Mouse (Mus musculus): ENCODE data around the gene Gm49601. TPM values are rescaled to one million over a fixed set of nuclear protein-coding genes. Genes with fewer than 3 reads are reported as not detected.

Gene Gm49601
- 10 to 100 TPM in 1 of 2 experiments, 1 to 10 TPM in 1; 7.3 to 10.7 TPM for total RNA-seq (2021)
- long read RNA-seq, experiment 1 = 0 reads
- long read RNA-seq, experiment 2 = 0 reads

DNA sequence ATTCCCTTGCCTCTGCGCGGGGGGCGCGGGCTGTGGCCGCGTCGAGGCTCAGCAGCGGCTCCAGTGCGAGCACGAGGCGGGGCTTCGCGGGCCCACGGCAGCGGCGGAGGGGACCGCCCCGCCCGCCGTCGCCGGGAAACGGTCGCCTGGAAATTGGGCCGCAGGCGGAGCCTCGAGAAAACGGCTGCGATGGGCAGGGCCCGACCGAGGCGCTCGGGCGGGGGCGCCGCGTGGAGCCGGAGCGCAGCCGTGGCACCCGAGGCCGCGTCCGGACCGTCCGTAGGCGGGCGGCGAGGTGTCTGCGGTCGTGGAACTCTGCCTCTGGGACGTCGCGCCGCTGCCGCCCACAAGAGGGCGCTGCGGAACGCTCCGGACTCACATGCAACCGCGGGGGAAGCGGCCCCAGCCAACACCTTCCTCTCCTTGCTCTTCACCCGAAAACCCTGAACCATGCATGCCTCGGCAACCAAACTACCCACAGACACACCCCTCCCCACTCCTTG, at the start of gene Gm49601:
TSS of gene Gm49601 (minus strand) at position 52 of the 503 bp plus-strand sequence.
- DNase-seq (ENCODE audit: low spot score in 2 of 2) = peak; percentile 70 to 81

DNA sequence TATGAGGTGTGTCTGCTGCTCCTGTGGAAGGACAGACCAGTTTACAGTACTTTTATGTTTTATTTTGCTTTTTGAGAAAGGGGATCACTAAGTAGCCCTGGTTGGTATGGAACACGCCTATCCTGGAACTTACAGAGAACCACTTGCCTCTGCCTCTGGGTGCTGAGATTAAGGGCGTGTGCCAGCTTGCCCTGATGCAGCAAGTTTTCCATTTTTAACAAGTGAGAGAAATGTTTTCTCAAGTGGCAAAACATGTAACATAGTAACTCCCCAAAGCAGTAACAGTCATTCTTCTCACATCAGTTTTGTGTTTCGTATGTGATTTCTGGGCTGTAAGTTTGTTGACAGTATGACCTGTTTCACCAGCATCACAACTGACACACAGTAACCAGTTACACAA, 46.8 kb upstream of the Gm49601 start:
- DNase-seq (ENCODE audit: low spot score in 2 of 2) = no peak

DNA sequence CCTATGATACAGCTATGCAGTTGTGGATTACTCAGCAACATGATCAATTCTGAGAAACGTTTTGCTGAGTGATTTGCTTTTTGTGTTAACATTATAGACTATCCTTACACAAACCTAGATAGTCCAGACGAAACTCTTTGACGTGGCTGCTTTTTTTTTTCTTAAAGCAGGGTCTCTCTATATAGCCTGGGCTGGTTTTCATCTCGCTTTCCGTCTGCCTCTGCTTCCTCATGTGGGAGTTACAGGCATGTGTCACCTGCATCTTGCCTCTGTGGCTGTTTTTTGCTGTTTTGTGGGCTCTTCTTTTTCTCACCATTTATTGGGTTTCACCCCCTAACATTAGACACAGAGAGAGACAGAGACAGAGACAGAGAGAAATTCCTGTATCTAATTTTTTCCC, 45.8 kb upstream of the Gm49601 start:
- DNase-seq (ENCODE audit: low spot score in 2 of 2) = no peak

DNA sequence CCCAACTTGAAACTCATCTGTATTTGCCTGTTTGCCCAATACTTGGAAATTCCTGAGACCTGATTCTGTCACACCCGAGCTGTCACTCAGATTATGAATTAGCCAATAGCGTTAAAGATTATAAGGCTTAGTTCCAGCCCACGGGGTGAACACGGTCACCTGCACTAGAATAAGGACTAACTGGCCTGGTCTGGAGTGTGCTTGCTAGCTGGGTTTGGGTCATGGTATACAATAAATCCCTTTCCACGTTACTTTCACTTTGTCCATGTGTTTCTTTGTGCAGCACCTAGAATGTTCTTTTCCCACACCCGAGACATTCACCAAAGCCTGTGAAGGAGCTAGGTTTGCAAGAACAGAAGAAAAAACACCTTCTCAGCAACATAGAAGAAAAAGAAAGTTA, 43.7 kb upstream of the Gm49601 start:
- DNase-seq (ENCODE audit: low spot score in 2 of 2) = no peak

DNA sequence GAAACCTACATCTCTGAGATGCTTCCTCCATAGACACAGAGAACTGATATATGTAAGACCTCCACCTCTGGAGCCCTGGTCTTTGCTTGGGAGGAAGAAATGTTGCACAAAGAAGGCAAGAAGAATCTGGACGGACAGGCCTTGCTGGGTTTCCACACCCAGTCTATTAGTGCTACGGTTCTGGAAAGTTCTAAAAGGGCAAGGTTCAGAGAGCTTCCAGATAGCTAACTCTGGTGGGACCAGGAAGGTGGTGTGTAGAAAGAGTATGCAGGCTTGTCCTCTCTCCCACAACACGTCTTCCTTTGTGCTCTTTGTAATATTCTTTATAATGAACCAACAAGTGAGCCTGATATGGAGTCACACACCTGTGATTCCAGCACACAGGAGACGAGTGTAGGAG, 32.4 kb upstream of the Gm49601 start:
- no peak for DNase-seq (ENCODE audit: low spot score in 2 of 2)

DNA sequence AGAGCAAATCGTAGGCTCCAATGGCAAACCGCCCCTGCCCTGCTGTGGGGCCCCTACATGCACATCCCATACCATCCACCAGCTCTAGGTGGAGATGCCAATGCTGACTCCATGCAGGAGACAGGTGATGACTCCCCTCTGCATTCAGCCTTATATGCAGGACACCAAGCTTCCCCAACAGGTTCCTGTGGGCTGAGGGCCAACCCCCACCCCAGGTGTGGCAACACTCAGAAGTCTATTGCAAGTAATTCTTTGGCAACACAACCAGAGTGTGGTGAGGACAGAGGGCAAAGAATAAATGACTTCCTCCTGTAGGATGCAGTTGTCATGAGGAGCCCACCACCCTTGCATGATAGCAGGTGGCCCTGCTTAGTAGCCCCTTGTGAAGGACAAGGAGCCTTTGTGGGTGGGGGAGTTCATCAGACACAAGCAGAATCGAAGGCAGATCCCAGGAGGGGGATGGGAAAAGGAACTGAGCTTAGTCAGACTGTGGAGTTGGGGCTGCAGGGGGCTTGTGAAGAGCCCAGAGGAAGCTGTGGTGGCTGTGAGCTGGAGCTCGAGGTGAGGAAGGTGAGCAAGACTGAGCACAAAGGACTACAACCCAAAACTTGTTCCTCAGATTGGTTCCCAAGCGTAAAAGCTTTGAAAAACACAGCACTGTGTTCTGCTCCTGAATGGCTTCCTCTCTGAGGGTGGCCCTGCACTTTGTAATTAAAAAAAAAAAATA, 29.3 kb upstream of the Gm49601 start:
- no peak for DNase-seq (ENCODE audit: low spot score in 2 of 2)

DNA sequence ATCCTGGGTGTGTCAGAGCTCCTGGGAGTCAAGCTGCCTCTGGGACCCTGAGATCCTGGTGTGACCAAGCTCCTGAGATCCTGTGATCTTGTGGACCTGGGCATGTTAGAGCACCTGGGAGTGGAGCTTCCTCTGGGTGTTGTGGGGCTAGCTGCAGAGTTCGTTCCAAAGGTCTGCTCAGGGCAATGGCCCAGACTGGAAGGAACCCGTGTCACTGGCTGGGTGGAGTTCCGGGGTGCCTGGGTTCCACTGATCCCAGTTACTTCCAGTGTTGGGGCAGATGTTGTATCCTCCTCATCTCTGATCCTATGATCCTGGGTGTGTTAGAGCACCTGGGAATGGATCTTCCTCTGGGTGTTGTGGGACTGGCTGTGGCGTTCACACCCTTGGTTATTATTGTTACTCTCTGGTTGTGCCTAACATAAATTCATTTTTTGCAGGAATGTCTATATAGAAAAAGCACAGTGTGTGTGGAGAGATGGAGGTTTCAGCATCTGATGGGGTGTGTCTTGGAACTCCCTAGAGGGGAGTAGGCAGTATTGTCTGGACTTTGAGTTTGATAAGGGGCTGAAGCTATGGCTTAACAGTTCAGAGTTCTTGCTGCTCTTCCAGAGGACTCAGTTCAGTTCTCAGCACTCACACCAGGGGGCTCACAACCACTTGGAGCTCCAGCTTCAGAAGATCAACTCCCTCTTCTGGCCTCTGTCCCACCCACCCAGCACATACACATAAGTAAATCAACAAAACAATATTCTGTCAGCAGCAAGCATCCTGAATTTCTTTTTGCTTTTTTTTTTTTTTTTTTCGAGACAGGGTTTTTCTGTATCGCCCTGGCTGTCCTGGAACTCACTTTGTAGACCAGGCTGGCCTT, 27.3 kb upstream of the Gm49601 start:
- no peak for DNase-seq (ENCODE audit: low spot score in 2 of 2)

DNA sequence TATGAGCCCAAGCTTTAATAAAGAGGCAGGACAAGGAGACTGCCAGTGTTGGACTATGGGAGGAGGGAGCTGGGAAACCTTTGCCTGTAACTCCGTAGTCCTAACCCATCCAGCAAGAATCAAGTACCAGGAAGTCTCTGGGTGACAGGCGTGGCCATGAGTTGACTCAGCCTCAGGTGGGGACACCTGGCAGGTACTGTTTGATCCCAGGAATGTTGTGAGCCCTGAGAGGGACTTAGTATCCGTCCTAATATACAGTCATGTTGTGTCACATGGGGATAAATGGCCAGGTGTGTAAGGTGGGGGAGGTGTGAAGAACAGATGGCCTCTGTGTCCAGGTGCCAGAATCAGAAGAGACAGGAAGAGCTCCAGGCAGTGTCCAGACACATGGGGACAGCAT, 22.9 kb upstream of the Gm49601 start:
- DNase-seq (ENCODE audit: low spot score in 2 of 2) = no peak

DNA sequence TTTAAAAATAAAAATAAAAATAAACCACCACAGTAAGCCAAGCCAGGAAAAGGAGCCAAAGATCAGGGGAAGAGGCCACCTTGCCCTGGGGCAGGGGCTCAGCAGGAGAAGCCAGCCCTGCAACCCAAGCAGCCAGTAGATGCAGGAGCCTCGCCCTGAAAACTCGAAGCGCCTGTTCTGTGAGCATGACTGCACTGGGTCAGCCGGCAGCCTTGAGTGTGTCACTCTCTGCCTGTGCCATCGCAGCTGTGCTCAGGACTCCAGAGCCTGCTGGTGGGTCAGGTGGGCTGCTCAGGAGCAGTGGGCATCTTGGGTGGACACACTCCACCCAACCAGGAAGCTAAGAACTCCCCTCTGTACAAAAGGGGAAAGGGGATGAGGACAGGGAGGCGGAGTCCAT, 19.1 kb upstream of the Gm49601 start:
- DNase-seq (ENCODE audit: low spot score in 2 of 2) = no peak

DNA sequence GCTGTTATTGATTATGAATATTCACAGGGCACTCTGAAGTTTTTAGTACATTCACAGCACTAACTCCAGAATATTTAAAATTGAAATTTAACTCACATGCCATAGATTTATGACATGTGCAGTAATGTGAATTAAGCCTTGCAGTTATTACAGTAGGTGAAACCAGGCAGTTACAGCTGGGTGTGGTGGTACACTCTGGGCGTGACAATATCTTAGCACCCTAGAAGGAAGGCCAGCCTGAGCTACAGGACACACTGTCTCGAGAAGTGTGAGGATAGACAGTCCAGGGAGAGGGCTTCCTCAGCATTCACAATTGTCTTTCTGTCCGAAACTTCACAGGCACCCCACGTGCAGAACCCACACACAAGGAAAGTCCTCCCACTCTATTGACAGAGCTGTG, 18.3 kb upstream of the Gm49601 start:
- no peak for DNase-seq (ENCODE audit: low spot score in 2 of 2)

DNA sequence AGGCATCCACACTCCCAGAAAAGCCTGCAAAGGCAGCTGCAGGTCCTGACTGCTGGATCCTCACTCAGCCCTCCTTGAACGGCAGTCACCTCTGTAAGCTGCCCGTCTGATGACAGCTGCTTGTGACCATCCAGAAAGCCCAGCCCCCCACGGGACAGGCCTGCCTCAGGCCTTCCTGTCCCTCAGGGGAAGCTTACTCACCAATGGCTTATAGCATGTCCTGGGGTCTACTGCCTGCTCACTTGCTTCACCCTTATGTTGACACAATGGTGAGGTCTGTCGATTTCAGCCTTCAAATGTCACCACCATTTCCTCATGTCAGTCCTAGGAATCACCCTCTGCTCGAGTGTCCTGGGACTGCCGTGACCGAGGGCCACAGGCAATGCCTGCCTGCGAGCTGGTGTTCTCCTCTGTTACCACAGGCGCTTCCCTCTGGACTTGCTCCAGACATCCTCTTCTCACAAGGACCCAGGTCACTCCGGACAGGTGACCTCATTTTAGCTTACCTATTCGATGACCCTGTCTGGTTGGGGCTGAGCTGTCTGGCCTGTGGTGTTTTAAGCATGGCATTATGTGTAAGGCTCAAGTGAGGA, 17.3 kb upstream of the Gm49601 start:
- DNase-seq (ENCODE audit: low spot score in 2 of 2) = no peak

DNA sequence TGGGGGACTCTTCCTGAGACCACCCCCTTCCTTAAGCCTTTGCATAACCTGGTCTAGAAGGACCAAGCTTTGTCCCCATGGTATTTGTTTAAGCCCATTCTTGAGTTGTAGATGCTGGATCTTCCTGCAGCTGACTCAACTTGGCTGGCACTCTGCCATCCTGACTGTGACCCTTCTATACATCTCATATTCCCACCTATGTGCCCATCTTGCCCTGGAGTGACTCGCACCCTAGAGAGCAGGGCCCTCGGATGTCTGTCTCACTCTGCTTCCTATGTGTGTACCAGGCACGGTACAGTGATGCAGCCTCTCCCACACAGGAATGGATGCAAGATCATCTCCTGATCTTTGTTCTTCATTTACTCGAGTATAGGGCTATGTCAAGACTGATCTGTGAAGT, 16.7 kb upstream of the Gm49601 start:
- DNase-seq (ENCODE audit: low spot score in 2 of 2) = no peak

DNA sequence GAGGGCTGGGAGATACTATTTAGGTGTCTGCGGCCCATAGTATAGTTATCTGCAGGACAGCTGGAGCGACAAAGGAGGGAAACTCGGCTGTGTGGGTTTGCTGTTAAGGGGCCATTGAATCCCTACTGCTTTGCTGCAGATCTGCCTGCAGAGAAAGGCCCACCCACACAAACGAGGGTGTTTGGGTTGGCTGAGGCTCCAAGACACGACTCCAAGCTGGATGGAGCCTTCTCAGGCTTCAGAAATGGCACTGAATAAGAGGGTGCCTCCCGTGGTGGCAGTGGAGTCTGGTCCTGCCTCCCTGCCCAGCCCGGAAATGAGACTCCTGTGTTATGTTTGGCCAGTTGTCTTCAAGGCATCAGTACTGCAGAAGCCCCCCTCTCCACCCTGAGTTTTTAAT, 16.1 kb upstream of the Gm49601 start:
- no peak for DNase-seq (ENCODE audit: low spot score in 2 of 2)

DNA sequence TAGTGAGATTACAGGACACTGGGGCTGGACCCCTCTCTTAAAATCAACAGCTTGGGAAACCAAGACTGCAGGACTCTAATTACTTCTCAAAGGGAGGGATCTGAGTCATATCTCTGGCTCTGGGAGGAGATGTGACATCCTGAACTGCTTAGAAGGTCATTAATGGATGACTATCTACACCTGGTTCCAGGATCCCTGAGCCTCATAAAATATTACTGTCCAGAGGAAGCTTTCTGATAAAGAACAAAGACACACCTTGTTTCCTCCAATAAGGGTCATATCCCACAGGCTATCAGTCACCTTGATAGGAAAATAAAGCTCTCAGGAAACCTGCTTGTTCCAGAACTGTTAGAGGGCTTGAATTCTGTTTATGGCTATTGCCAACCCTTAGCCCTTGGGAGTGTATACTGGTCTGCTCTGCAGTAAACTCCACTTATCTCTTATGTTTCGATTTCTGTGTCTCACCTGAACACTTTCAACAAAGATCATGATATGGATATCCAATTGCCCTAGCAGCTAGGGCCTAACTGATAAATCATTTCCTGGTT, 13.2 kb upstream of the Gm49601 start:
- DNase-seq (ENCODE audit: low spot score in 2 of 2) = no peak

DNA sequence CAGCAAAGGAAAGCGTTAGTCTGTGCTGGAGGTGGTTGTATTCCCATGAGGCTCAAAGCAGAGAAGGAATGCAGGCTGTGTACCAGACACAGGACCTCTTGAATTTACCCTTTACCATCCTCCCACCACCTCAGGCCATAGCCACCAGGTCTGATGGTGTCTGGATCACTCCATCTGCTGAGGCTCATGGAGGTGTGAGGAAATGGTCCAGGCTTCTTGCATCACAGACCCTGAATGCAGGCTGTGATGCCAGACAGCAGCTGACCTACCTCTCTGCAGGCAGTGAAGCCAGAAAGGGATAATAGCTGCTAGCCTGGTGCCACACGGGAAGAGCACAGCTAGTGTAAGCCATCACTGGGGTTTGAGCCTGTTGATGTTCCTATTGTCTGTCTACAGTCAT, 12.2 kb upstream of the Gm49601 start:
- no peak for DNase-seq (ENCODE audit: low spot score in 2 of 2)

DNA sequence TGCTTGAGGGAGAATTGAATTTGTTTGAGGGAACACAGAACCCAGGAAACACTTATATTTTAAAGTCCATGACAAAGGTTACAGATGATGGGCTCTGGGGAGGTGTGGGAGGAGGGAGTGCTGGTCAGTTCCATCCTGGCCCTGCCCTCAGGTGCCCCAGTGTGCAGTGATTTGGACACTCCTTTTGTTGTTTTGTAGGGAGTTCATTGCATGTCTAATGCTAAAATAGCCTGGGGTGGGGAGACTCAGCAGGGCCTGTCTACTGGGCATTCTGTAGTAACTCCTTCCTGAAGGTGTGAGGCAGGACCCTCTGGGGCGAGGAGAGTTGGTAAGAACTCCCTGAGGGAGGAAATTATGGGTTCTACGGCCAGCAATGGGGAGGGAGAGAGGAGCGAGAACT, 10.6 kb upstream of the Gm49601 start:
- DNase-seq (ENCODE audit: low spot score in 2 of 2) = no peak

DNA sequence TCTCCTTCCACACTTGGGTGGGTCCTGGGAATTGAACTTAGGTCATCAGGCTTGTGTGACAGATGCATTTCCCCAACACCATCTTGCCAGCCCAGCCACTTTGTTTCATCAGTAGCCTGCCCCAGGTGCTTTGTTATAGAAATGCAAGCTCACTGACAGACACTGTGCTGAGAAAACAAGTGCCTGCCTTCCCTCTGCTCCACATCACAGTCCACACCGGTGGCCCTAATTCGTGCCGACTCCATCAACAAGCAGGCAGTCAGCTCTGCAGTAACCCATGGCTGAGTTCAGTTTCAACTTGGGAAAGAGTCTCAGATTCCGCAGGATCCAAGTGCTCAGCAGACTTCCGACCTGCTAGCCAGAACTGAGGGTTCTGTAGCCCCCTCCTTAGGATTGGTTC, 10.2 kb upstream of the Gm49601 start:
- DNase-seq (ENCODE audit: low spot score in 2 of 2) = no peak

DNA sequence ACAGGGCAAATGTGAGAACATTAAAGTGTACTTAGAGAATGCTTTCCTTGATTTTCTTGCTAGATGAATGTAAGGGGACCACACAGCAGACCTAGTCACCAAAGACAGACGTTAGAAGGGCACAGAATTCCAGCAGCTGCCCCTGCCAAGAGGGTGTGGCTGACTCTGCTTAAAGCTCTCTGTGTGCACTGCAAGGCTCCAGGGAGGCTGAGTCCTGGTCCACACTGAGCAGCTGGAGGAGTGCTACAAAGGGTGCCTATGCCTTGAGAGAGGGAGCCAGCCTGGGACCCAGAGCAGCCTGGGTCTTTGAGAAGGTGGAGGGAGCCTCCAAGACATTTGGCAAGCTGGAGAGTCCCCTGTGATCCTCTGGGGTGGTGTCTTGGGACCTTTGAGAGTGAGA, 7.1 kb upstream of the Gm49601 start:
- no peak for DNase-seq (ENCODE audit: low spot score in 2 of 2)

DNA sequence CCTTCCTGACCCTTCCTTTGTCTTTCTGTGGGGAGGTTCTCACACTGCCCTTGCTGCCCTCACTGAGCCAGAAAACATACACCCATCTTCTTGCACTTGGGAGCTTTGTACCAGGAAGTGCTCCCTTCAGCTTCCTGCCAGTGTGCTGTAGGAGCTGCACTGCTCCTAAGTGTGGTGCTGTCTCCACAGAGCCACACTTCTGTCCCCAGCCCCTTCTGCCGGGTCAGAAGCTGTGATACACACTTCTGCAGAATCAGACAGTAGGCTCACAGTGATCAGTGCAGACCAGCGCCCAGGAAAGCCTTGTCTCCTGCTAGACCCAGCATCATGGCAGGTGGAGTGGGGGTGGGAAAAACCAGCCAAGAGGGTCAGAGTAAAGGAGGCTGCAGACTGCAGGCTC, 6.6 kb upstream of the Gm49601 start:
- no peak for DNase-seq (ENCODE audit: low spot score in 2 of 2)

DNA sequence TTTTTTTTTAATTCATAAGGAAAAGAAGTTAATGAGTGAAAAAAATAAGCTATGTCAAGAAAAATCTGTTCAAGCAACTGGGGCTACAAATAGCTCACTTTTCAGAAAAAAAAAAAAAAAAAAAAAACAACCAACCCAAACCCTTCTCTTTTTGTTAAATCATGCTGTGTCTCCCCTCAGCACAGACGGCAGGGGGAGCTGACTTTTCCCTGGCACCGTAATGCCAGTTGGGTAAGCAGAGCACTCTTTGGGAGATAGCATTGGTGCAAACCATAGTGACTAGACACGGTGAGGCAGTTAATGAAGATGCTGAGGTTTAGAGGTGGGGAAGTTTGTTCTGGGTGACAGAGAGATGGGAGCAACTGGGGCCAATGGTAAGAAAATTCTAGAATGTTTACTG, 5.8 kb upstream of the Gm49601 start:
- DNase-seq (ENCODE audit: low spot score in 2 of 2) = no peak

DNA sequence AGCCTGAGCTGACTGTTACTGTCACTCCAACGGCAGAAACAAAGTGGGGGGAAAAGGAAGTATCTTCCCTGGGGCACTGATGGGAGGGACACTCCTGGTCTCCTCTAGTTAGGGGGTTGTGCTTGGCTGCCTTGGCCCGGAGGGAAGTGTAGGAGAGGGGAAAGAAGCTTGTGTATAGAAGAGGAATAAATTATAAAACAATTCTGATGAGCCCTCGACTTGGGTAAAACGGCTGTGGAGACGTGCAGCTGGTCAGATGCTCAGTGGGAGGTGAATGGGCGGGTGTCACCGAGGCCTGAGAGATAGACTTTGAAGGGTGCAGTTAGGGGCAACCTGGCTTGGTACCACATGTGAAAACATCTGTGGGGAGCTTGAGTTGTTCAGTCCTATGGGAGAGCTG, 4.9 kb upstream of the Gm49601 start:
- no peak for DNase-seq (ENCODE audit: low spot score in 2 of 2)

DNA sequence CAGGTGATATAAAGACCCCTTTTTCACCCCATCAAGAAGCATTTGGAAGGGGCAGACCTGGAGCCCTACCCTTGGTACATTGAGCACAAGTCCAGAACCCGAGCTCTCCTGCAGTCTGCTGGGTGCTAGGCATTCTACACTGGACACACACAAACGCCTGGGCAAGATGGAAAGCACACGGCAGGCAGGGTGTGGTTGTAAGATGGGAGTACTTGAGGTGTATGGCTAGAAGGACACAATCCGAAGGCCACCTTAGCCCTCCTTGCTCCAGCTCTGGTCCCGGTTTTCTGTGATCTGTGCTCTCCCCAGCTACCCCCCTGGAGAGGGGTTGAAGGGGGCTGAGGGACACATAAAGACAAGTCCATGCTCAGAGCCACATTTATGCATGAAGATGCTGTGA, 4.1 kb upstream of the Gm49601 start:
- no peak for DNase-seq (ENCODE audit: low spot score in 2 of 2)

Data from adrenal gland, postnatal 4 days (tissue).